Comparison of ENCODE assay signal across 9 mouse cellular contexts in genomic region chr19:4202149-4202548, GRCm38 (mm10). TPM values are rescaled to one million over a fixed set of nuclear protein-coding genes. Genes with fewer than 3 reads are reported as not detected.
DNase-seq lines count a peak whose midpoint lies in the region; ATAC-seq and TF ChIP-seq lines count a peak whose summit lies in the region.
"Had no signal": no experiment of that assay in that cellular context is flagged by ENCODE, and none has a peak within 500 bp of the region (broad histone marks: within the 10 kb centered on the region; RNA-seq: fewer than 3 reads in every experiment).

No protein-coding gene starts in this region.

- H3K9me3 ChIP-seq in lung, embryonic 16.5 days (ENCODE audit: control insufficient read depth, low read length), result no peaks in the 10 kb centered on the region
- no peaks in the 10 kb centered on the region for H3K9me3 ChIP-seq in forebrain, embryonic 11.5 days (ENCODE audit: control insufficient read depth, low read length)
- no peaks in the 10 kb centered on the region for H3K9me3 ChIP-seq in intestine, postnatal 0 days (ENCODE audit: control insufficient read depth)
- no peaks in the 10 kb centered on the region for H3K9me3 ChIP-seq in neural tube, embryonic 15.5 days (replicated peaks)

- H3K4me3 ChIP-seq in lung, embryonic 16.5 days (ENCODE audit: low read length), result peak overlapping the region; percentile 84
- peak overlapping the region; percentile 69 for H3K4me3 ChIP-seq in forebrain, embryonic 11.5 days (ENCODE audit: low read depth, low read length)
- H3K4me3 ChIP-seq in intestine, postnatal 0 days (ENCODE audit: low read depth, low read length), result peak overlapping the region; percentile 70
- peak overlapping the region; percentile 51 for H3K4me3 ChIP-seq in neural tube, embryonic 15.5 days (replicated peaks)

- DNase-seq in lung, postnatal 4 days, result no peak
- no peak for DNase-seq in forebrain, embryonic 11.5 days (ENCODE audit: low spot score)
- no peak for DNase-seq in left cerebral cortex, adult 9 months (ENCODE audit: low spot score in 2 of 2)
- no peak for DNase-seq in testis, postnatal 10 days (ENCODE audit: low spot score)
- no peak for DNase-seq in ovary, adult 18-20 months (ENCODE audit: low spot score)

- 23% methylated on average over 7 of the region's 7 CpGs for WGBS in lung, embryonic 16.5 days
- WGBS in forebrain, embryonic 11.5 days, result 23% methylated on average over 7 of the region's 7 CpGs
- 25% methylated on average over 7 of the region's 7 CpGs for WGBS in intestine, postnatal 0 days
- 37% methylated on average over 7 of the region's 7 CpGs for WGBS in neural tube, embryonic 15.5 days

- H3K27ac ChIP-seq in lung, embryonic 16.5 days (ENCODE audit: low read length), result peak overlapping the region; percentile 45; the same call in 1 of the 2 replicates
- no peak overlapping the region for H3K27ac ChIP-seq in forebrain, embryonic 11.5 days (ENCODE audit: low read depth, low read length)
- H3K27ac ChIP-seq in intestine, postnatal 0 days (ENCODE audit: low read depth, low read length), result 0 out of 2 replicates have a peak overlapping the region, but pooled peaks have one; percentile 0
- H3K27ac ChIP-seq in neural tube, embryonic 15.5 days (replicated peaks), result peak overlapping the region; percentile 73

- no peak for TF ChIP-seq CTCF in intestine, postnatal 0 days (IDR thresholded peaks at IDR 0.05; ENCODE audit: low read depth)

- H3K4me1 ChIP-seq in lung, embryonic 16.5 days (replicated peaks; ENCODE audit: control insufficient read depth, insufficient read depth, low read length), result peaks cover 20% of the 10 kb centered on the region
- H3K4me1 ChIP-seq in forebrain, embryonic 11.5 days (replicated peaks; ENCODE audit: control insufficient read depth, insufficient read depth, low read length), result peaks cover 18% of the 10 kb centered on the region
- peaks cover 12% of the 10 kb centered on the region; the same call in 1 of the 2 replicates for H3K4me1 ChIP-seq in intestine, postnatal 0 days (replicated peaks; ENCODE audit: control insufficient read depth, insufficient read depth, low read length)
- H3K4me1 ChIP-seq in neural tube, embryonic 15.5 days, result peaks cover 30% of the 10 kb centered on the region

- H3K9ac ChIP-seq in lung, embryonic 16.5 days (ENCODE audit: low read length), result peak overlapping the region; percentile 86
- H3K9ac ChIP-seq in forebrain, embryonic 11.5 days (ENCODE audit: low read length), result peak overlapping the region; percentile 88
- peak overlapping the region; percentile 74 for H3K9ac ChIP-seq in intestine, postnatal 0 days (ENCODE audit: low read depth, low read length)
- peak overlapping the region; percentile 80 for H3K9ac ChIP-seq in neural tube, embryonic 15.5 days (replicated peaks)

- no peak for ATAC-seq in lung, embryonic 16.5 days (ENCODE audit: low read depth)
- ATAC-seq in forebrain, embryonic 11.5 days (replicated peaks; ENCODE audit: low FRiP score), result no peak; the same call in 1 of the 2 replicates
- ATAC-seq in intestine, postnatal 0 days, result no peak
- ATAC-seq in neural tube, embryonic 15.5 days (ENCODE audit: low FRiP score), result peak; percentile 30; the same call in 1 of the 2 replicates

- H3K4me2 ChIP-seq in lung, embryonic 16.5 days (ENCODE audit: low read depth, low read length), result peak overlapping the region; percentile 99
- peak overlapping the region; percentile 97 for H3K4me2 ChIP-seq in forebrain, embryonic 11.5 days (ENCODE audit: low read depth, low read length, severe bottlenecking)
- peak overlapping the region; percentile 91 for H3K4me2 ChIP-seq in intestine, postnatal 0 days (replicated peaks; ENCODE audit: low read depth)
- peak overlapping the region; percentile 97 for H3K4me2 ChIP-seq in neural tube, embryonic 15.5 days

- peaks cover 9% of the 10 kb centered on the region for H3K36me3 ChIP-seq in lung, embryonic 16.5 days (ENCODE audit: control insufficient read depth, insufficient read depth, low read length)
- peaks cover 2% of the 10 kb centered on the region; the same call in 1 of the 2 replicates for H3K36me3 ChIP-seq in forebrain, embryonic 11.5 days (ENCODE audit: control insufficient read depth, insufficient read depth, low read length)
- H3K36me3 ChIP-seq in intestine, postnatal 0 days (ENCODE audit: control insufficient read depth, insufficient read depth), result peaks cover 14% of the 10 kb centered on the region; the same call in 1 of the 2 replicates
- peaks cover 12% of the 10 kb centered on the region for H3K36me3 ChIP-seq in neural tube, embryonic 15.5 days

- peaks cover 6% of the 10 kb centered on the region for H3K27me3 ChIP-seq in lung, embryonic 16.5 days (ENCODE audit: control insufficient read depth, insufficient read depth, low read depth, low read length)
- no peaks in the 10 kb centered on the region for H3K27me3 ChIP-seq in forebrain, embryonic 11.5 days (ENCODE audit: control insufficient read depth, insufficient read depth, low read length)
- 0 out of 2 replicates have a peak, but pooled peaks cover 2% of the 10 kb centered on the region for H3K27me3 ChIP-seq in intestine, postnatal 0 days (replicated peaks; ENCODE audit: control insufficient read depth, insufficient read depth, low read length)
- H3K27me3 ChIP-seq in neural tube, embryonic 15.5 days (replicated peaks), result peaks cover 16% of the 10 kb centered on the region; the same call in 1 of the 2 replicates

RNA-seq across cellular contexts. Expression of gene Rad9a, which starts 0.7 kb away (rescaled TPM):
- 30.5 and 33.6 TPM in 2 replicates for polyA plus RNA-seq in lung, embryonic 16.5 days (2015; fragmentation: Nextera tagmentation; extraction: Ambion mirVana)
- 49.9 and 52.6 TPM in 2 replicates for polyA plus RNA-seq in forebrain, embryonic 11.5 days (2014; fragmentation: Nextera tagmentation; extraction: Ambion mirVana)
- 12.3 and 13.5 TPM in 2 replicates for polyA plus RNA-seq in intestine, postnatal 0 days (2015; fragmentation: Nextera tagmentation; extraction: Ambion mirVana)
- polyA plus RNA-seq in neural tube, embryonic 15.5 days (2015; fragmentation: Nextera tagmentation; extraction: Ambion mirVana), result 24.3 and 27.2 TPM in 2 replicates

RNA-seq across cellular contexts. Expression of gene Ppp1ca, which starts 10.3 kb away (rescaled TPM):
- polyA plus RNA-seq in lung, embryonic 16.5 days (2015; fragmentation: Nextera tagmentation; extraction: Ambion mirVana), result 911 and 931 TPM in 2 replicates
- polyA plus RNA-seq in forebrain, embryonic 11.5 days (2014; fragmentation: Nextera tagmentation; extraction: Ambion mirVana), result 856 and 864 TPM in 2 replicates
- polyA plus RNA-seq in intestine, postnatal 0 days (2015; fragmentation: Nextera tagmentation; extraction: Ambion mirVana), result 370 and 382 TPM in 2 replicates
- 589 and 681 TPM in 2 replicates for polyA plus RNA-seq in neural tube, embryonic 15.5 days (2015; fragmentation: Nextera tagmentation; extraction: Ambion mirVana)

RNA-seq across cellular contexts. Expression of gene Tbc1d10c, which starts 11.1 kb away (rescaled TPM):
- polyA plus RNA-seq in lung, embryonic 16.5 days (2015; fragmentation: Nextera tagmentation; extraction: Ambion mirVana), result 4.0 and 7.0 TPM in 2 replicates
- polyA plus RNA-seq in forebrain, embryonic 11.5 days (2014; fragmentation: Nextera tagmentation; extraction: Ambion mirVana), result 0.43 and 1.3 TPM in 2 replicates
- polyA plus RNA-seq in intestine, postnatal 0 days (2015; fragmentation: Nextera tagmentation; extraction: Ambion mirVana), result 2.0 and 2.3 TPM in 2 replicates
- polyA plus RNA-seq in neural tube, embryonic 15.5 days (2015; fragmentation: Nextera tagmentation; extraction: Ambion mirVana), result 0.74 and 20.7 TPM in 2 replicates

RNA-seq across cellular contexts. Expression of gene Clcf1, which starts 11.9 kb away (rescaled TPM):
- polyA plus RNA-seq in lung, embryonic 16.5 days (2015; fragmentation: Nextera tagmentation; extraction: Ambion mirVana), result 4.8 and 6.1 TPM in 2 replicates
- polyA plus RNA-seq in forebrain, embryonic 11.5 days (2014; fragmentation: Nextera tagmentation; extraction: Ambion mirVana), result 1.0 and 1.8 TPM in 2 replicates
- polyA plus RNA-seq in intestine, postnatal 0 days (2015; fragmentation: Nextera tagmentation; extraction: Ambion mirVana), result 2.4 and 2.5 TPM in 2 replicates
- polyA plus RNA-seq in neural tube, embryonic 15.5 days (2015; fragmentation: Nextera tagmentation; extraction: Ambion mirVana), result 0.78 and 2.2 TPM in 2 replicates

RNA-seq across cellular contexts. Expression of gene AC109138.7, which starts 12.0 kb away (rescaled TPM):
- not detected in 2 replicates for polyA plus RNA-seq in lung, embryonic 16.5 days (2015; fragmentation: Nextera tagmentation; extraction: Ambion mirVana)
- polyA plus RNA-seq in forebrain, embryonic 11.5 days (2014; fragmentation: Nextera tagmentation; extraction: Ambion mirVana), result not detected in 2 replicates
- not detected in 2 replicates for polyA plus RNA-seq in intestine, postnatal 0 days (2015; fragmentation: Nextera tagmentation; extraction: Ambion mirVana)
- not detected in 2 replicates for polyA plus RNA-seq in neural tube, embryonic 15.5 days (2015; fragmentation: Nextera tagmentation; extraction: Ambion mirVana)
- polyA plus RNA-seq: brain, embryonic 14.5 days had no signal
